Mouse (Mus musculus): ENCODE results near the gene Ndc1. TPM values are rescaled to one million over a fixed set of nuclear protein-coding genes. Genes with fewer than 3 reads are reported as not detected.
"Not testable (repeated sequence)": the region's sequence is repeated elsewhere in the genome, so short reads cannot be mapped to it uniquely, and the experiment has no call there.

The Ndc1 gene
- total RNA-seq, 2 experiments from 2014 or later: 7.4 to 9.1 TPM

DNA sequence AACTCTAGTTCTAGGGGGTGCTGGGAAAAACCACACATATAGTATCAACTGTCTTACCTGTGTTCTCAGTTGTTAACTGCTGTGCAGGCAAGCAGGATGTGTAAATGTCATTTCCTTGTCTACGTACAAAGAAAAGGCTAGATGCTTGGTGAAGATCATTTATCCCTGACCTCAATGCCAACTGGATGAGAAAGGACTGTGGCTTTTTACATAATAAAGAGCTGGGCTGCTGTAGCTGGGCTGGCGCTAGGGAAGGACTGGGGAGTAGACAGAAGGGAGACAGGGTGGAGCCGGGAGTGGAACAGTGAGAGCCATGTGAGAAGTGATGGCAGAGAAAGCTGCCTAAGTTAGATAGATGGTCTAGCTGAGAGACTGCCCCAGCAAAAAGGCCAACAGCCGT lies 4.8 kb upstream of the Ndc1 start:
- DNase-seq: no peak
- intact Hi-C loops (cut with DNase I): no loop called here

DNA sequence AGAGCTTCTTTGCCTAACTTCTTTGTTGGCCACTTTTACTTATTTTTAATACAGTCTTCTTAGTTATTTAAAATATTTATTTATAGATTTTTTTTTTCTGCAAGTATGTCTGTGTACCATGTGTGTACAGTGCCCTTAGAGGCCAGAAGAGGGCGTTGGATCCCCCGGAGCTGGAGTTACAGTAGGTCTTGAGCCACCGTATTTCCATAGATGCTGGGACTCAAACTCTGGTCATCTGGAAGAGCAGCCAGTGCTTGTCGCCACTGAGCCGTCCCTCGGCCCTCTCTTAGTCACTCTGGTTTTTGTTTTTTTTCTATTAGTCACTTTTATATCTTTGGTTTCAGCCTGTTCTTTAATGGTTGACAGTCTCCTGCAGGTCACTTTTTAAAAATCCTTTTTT lies 4.0 kb upstream of the Ndc1 start:
- intact Hi-C loops (cut with DNase I): no loop called here
- DNase-seq: no peak

DNA sequence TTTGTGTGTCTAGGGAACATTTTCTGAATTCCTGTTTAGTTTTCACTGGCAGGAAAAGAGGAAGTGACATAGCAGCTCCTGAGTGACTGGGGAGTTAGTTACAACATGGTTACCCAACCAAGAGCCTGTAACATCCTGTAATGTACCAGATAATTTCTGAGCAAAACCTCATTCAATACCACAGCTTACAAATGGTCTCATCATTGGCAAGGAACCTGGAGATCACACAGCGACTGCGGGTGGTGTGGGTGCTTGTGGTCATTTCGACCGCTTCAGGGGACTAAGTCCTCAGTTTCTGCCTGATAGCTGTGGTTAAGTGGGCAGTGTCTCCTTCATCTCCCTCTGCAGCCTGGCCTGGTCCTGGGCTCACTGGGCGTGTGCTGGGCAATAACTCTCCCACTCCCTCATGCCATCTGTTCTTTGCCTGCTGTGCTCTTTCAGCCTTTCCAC lies 3.4 kb upstream of the Ndc1 start:
- no peak for DNase-seq
- intact Hi-C loops (cut with DNase I): no loop called here

DNA sequence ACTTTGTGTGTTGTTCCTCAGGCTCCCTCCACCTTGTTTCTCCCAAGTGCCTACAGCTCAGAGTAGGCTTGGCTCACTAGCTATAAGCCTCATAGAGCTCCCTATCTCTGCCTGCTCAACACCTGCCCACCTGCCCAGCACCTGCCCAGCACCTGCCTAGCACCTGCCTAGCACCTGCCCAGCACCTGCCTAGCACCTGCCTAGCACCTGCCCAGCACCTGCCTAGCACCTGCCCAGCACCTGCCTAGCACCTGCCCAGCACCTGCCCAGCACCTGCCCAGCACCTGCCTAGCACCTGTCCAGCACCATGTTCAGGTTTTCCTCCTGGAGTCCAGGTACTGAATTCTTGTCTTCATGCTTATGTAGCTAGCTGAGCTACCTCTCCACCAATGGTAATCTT lies 1.2 kb upstream of the Ndc1 start:
- intact Hi-C loops (cut with DNase I): not testable (repeated sequence)

DNA sequence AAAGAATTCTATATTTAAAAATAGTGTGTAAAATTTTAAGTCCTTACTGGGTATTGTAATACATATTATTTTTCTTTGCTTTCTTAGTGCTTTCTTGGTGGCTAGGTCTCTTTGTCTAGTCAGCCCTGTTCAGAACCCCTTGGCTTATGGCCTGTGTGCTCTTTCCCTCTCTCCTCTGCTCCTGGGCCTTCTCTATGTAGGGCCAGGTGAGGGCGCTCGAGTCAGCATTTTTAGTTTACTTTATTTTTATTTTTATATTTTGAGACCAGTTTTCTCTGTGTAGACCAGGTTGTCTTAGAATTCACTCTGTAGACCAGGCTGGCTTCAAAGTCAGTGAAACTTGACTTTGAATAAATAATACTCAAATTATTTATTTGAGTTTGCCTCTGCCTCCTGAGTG lies 4.7 kb downstream of the Ndc1 start:
- DNase-seq: no peak
- intact Hi-C loops (cut with DNase I): no loop called here

More for the DNA sequence above, 1.2 kb upstream of the Ndc1 start:
- not testable (repeated sequence) for DNase-seq

DNA sequence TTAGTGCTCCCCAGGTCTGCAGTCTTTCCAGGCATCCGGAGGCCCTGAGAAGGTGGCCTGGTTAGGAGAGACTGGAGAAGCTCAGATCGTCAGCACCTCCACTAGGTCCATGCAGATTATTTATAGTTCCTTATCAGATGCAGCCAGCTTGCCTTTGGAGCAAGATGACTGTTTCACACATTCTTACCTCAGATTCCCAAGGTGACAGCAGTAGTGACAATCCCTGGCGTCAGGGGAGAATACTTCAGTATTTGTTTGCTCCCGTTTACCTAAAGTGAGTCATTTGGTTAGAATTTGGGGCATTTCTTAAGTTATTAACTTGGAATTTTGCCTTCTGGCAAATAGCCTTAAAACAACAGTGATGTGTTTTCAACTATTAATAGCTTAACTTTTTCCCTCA lies 7.1 kb downstream of the Ndc1 start:
- DNase-seq: no peak
- intact Hi-C loops (cut with DNase I): no loop called here

DNA sequence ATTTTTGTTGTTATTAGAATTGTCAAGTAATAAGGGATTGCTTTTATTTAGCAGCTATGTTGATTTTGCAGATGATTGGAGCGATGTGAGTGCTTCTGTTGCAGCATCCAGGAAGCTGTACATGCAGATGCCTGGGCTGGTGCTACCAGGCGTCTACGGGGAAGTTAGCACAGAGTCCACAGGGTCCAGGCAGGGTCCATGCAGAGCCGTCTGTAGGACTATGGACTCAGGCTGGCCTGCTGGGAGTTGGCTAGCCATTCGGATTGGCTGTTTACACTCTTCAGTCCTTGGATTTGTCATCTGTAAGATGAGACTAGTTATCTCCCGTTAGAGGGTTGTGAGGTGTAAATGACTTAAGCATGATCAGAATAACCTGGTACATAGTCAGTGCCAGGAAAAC lies 11.4 kb downstream of the Ndc1 start:
- intact Hi-C loops (cut with DNase I): no loop called here
- no peak for DNase-seq

DNA sequence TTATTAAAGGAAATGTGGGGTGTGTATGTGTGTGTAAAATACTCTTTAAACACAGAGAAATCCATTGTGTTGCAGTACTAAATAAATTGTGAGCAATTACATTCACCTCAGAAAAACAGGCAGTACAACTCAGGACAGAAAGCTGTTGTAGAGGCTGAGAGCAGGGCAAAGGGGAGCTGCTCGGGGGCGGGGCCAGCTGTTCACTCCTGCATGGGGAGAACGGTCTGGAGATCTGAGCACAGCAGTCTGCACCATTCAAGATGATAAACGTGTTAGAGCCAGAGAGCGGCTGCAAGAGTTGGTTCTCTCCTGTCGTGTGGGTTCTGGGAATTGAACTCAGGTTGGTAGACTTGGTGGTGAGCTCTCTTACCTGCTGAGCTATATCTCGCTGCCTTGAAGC lies 13.3 kb downstream of the Ndc1 start:
- DNase-seq: no peak
- intact Hi-C loops (cut with DNase I): no loop called here

DNA sequence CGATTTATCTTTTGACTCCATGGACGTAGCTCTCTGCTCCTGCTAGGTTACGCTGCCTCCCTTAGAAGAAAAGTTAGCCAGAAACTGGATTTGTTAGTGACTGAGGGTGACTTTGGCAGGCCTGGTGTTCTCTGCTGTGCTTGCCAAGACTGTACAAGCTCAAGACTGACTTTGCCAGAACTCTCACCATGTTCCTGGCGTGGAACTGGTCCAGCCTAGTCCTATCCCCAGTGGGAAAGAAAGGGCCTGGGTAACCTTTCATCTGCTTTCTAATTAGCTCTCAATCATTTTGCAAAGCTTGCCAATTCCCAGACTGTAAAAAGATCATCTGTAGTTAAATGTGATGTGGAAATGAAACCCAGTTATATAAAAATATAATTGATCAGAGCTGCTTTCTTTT lies 19.5 kb downstream of the Ndc1 start:
- DNase-seq: no peak
- intact Hi-C loops (cut with DNase I): no loop called here

DNA sequence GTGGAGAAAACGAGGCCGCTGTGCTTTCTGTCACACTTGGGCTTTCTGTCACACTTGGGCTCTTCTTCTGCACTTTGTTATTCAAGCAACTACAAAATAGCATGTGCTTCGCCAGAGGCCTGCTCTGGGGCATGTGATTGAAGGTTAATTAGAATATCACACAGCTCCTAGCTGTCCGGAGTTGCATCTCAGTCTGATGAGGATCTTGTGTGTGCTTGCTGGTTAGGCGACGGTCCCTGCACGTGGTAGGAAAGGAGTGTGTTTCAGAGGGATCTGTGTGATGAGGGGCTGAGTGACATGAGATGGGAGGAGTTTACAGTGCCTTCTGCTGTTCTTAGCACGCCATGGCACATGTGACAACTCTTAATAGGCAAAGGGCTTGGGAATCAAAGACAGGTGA lies 19.9 kb downstream of the Ndc1 start:
- intact Hi-C loops (cut with DNase I): no loop called here
- no peak for DNase-seq

DNA sequence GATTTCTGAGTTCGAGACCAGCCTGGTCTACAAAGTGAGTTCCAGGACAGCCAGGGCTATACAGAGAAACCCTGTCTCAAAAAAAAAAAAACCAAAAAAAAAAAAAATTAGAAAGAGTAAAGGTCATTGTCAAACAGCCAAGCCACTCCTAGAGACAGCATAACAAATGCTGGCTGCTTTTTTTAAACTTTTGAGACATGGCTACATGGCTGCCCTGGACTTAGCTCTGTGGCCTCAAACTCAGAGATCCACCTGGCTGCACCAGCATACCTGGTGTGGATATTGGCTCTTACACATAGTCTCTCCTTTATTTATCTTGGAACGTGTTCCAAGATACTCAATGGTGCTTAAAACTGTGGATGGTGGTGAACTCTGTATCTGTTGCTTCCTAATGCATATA lies 20.7 kb downstream of the Ndc1 start:
- no peak for DNase-seq
- intact Hi-C loops (cut with DNase I): no loop called here

DNA sequence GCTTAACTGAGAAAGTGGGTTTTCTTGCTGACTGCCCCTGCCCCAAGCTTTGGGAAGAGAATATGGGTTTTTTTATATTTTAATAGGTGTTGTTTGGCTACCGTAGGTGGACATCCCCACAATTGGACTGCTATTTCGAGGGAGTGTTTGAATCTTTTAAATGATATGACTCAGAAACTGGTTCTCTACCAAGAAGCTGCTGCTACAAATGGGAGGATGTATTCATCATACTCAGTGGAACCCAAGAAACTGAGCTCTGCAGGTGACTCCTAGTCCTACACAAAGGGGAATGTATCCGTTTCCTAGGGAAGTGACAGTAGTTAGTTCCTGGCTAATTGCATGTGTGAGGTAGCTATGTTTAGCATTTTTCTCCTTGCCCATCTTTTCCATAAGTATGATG lies 21.8 kb downstream of the Ndc1 start:
- intact Hi-C loops (cut with DNase I): no loop called here
- no peak for DNase-seq

DNA sequence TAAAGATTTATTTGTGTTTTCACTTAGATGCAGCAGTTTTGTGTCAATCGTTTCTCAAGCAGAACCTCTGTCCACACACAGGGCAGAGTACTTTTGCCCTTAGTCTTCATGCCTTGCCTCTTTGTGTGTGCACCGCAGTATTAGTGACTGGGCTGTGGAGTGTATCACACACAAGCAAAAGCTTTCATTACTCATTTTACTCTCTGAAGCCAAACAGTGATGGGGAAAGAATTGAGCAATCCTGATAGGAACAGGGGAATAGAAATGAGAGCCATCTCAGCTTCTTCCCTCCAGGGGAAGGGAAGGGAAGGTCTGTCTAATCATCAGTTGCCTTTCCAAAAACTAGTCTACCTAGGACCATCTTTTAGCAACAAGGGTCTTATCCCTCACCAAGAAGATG lies 26.2 kb downstream of the Ndc1 start:
- DNase-seq: no peak
- intact Hi-C loops (cut with DNase I): no loop called here

DNA sequence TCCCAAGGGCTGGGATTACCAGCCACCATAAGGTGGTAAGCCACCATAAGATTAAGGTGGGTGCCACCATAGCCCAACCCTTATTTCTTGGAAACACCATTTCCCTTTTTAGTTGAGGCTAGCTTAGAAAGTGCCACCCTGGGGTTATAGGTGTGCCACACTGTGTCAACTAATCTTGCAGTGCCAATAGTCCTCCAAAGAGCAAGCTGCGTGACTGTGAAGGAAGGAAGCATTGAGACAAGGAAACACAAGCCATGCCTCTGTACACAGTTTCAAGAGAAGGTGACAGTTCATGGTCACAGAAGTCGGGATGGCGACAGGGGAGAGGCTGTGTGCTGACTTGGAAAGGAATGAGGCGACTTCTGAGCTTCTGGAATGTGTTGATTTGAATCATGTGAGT lies 52.6 kb downstream of the Ndc1 start:
- no peak for DNase-seq
- intact Hi-C loops (cut with DNase I): loop anchor here (2.0 to 5.0 kb wide), 3 partner anchors 33 to 232 kb away; no protein-coding TSS in a partner anchor

DNA sequence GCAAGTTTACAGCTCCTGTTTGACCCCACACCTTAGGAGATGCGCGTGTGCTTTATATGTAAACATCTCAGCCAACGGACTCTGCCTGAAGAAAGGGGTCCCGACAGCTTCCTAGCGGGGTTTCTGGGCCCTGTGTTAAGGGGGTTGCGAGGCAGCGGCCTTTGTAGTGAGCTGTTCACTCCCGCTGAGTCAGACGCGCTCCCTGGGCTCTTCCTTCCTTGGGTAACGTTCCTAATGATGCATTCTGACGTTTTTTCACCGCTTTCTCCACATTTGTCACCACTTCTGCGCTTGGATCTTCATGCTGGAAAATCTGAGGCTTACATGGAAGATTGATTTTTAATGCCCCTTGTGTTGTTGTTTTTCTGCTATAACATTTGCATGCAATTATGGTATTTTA lies 54.1 kb downstream of the Ndc1 start:
- intact Hi-C loops (cut with DNase I): loop anchor here (2.0 to 5.0 kb wide), 3 partner anchors 31 to 231 kb away; no protein-coding TSS in a partner anchor

DNA sequence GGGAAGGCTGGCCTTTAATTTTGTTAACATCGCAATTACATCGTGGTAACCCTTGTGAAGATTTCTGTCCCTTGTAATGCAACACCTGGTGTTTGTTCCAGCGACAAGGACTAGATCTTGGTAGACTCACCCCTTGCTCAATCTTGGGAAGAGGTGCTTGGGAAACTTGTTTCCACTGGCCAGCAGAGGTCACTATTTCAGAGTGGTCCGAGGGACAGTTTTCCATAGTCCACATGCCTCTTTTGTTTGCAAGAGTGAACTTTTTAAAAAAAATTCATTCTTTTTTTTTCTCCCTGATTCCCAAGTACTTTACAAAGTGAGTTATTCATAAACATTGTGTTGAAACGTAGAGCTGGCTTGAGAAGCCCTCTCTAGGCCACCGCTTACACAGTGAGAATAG lies 54.6 kb downstream of the Ndc1 start:
- DNase-seq: no peak
- intact Hi-C loops (cut with DNase I): loop anchor here (5.0 kb wide), 2 partner anchors 180 to 230 kb away; no protein-coding TSS in a partner anchor

More for the DNA sequence above, 54.1 kb downstream of the Ndc1 start:
- DNase-seq: no peak

DNA sequence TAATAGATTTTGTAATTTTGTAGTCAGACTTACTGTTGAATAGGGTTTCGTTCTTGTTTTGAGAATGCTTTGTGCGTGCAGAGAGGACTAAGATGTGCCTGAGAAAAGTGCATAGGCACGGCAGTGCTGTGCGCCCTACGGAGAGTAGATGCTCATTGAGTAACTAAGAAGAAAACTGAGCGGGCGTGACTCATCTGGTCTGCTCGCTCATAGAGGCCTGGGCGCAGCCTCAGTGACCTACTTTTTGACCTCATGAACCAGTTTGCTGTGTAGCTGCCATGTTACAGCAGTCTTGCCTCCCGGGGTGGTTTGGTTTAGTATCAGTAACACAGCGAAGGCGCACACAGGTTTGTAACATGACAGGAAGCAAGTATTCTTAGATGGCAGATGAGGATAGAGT lies 58.0 kb downstream of the Ndc1 start:
- intact Hi-C loops (cut with DNase I): no loop called here
- no peak for DNase-seq

DNA sequence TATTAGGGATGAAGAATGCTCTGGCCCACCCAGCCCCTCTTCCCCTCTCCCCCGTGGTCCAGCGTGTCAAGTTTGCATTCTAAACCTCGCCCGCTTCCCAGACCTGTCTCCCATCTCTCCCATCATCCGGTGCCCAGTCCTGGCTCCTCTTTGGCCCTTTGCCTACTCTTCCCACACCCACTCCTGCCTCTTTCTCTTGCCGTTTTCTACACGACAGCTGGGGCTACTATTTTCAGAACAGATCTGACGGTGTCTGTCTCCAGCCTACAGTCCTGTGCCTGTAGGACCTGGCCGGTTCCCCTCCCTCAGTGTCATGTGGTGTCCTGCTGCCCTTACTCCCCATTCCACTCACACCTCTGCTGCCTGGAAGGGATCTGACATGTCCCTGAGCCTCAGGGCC lies 59.0 kb downstream of the Ndc1 start:
- intact Hi-C loops (cut with DNase I): no loop called here

DNA sequence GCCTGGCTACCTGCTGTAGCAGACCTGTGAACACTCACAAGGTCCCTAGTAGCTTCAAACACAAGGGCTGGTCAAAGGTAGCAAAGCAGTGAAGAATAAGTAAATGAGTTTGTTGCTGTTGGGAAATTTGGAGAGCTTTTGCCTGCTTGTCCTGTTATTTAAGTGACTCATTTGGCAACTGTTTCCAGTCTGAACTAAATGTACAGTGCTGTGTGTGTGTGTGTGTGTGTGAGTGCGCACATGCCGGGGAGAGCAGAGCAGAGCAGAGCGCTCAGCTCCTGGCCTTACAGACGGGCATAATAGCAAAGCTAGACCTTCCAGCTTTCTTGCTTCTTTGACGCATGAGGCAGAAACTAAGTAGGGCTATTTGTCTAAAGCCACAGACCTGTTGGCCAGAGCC lies 65.1 kb downstream of the Ndc1 start:
- intact Hi-C loops (cut with DNase I): no loop called here

More for the DNA sequence above, 59.0 kb downstream of the Ndc1 start:
- no peak for DNase-seq

DNA sequence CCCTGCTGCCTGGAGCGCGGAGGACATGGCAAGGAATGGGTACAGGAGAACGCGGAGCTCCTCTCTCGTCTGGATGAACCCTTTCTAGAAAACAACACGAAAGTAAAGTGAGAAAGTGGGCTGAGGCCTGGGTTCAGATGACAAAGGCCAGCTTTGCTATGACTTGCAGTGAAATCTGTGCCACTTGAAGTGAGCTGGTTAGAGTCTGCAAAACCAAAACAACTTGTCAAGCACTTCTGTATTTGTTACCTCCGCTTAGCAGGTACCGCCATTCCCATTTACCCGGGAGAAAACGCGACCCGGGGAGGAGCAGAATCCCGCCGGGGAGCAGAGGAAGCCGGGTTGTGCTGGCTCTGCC lies 66.4 kb downstream of the Ndc1 start:
- intact Hi-C loops (cut with DNase I): no loop called here

More for the DNA sequence above, 65.1 kb downstream of the Ndc1 start:
- DNase-seq: no peak

DNA sequence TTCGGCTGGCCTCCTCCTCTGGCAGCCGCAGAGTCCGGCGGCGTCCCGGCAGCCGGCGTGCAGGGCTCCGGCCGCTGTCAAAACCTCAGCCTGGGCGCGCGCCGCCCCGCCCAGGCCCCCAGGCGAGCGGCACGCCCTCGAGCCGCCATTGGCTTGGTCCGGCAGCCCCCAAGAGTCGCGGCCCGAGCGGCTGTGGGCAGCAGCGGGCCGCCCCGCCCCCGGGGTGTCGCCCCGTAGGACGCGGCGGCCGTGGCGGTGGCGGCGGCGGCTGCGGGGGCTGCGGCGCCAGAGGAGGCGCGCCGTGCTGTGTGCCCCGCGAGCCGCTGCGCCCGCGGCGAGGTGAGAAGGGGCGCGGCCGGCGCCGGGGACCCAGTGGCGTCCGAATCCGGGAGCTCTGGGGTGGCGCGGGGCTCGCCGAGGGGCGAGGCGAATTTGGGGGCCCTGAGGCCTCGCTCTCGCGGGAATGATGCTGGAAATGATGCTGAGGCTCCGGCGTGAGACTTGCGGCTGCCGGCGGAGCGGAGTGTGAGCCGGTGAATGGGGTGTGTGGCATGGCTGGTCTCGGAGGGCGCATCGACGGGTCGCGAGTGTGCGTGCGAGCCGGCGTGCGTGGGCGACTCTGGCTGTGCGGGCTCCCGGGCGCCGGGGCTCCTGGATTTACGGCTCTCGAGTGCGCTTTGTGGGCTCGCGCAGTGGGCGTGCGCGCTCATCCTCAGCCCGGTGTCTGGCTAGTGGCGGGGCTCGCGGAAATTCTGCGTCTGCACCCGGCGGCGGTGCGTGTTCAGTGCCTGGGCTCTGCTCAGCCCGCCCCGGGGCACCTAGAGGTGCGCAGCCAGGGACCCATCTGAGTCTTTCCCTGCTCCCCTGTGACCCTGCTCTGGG lies 67.0 kb downstream of the Ndc1 start, which contains the start of gene Glis1:
Gene Glis1, plus strand, starts transcription at position 236 of the 882 bp plus-strand sequence.
- DNase-seq: peak; percentile 39 to 58
- intact Hi-C loops (cut with DNase I): no loop called here

More for the DNA sequence above, 66.4 kb downstream of the Ndc1 start:
- no peak for DNase-seq

DNA sequence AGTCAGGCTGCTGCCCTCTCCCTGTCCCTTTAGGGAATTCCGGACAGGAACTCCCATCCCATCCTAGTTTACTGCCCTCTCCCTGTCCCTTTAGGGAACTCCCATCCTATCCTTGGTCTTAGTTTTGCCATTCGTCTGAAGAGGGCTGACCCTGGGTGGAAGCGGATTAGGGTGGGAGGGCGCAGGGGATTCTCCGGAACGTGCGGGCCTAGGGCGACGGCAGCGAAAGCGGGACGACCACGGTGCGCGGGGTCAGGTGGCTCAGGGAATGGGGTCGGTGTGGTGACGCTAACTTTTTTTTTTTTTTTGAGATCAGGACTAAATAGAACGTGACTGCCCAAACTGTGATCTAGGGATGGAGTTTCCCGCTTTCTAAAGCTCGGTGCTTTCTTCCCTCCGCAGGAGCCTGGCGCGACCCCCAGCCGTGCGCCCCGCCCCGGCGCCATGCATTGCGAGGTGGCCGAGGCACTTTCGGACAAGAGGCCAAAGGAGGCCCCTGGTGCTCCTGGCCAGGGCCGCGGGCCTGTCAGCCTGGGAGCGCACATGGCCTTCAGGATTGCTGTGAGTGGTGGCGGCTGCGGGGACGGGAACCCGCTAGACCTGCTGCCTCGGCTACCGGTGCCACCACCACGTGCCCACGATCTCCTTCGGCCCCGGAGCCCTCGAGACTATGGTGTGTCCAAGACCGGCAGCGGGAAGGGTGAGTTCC lies 67.8 kb downstream of the Ndc1 start:
- intact Hi-C loops (cut with DNase I): no loop called here
- no peak for DNase-seq

Data from gastrocnemius, postnatal 36 days (tissue).